Mouse (Mus musculus): ENCODE data around the gene Cfap36.
A peak's percentile ranks its signal among the peaks of the same experiment; 100 is the strongest.

Cfap36 gene

GRCm38 (mm10) chr11:29180657-29181056 lies 66.6 kb downstream of the Cfap36 start:
- peak; percentile 25 for DNase-seq (ENCODE audit: low read depth, low spot score)

GRCm38 (mm10) chr11:29179319-29179718 lies 67.9 kb downstream of the Cfap36 start:
- DNase-seq (ENCODE audit: low read depth, low spot score), result no peak

- no peak for DNase-seq (ENCODE audit: low read depth, low spot score)
These were observed 73.3 kb downstream of the Cfap36 start for GRCm38 (mm10) chr11:29173706-29174436.

- DNase-seq (ENCODE audit: low read depth, low spot score), result peak; percentile 41
These were observed 74.0 kb downstream of the Cfap36 start for GRCm38 (mm10) chr11:29173125-29173631.

- peak; percentile 99 for DNase-seq (ENCODE audit: low read depth, low spot score)
These were observed 74.6 kb downstream of the Cfap36 start, which contains the start of gene Ppp4r3b for GRCm38 (mm10) chr11:29172563-29173124. TSS of gene Ppp4r3b (plus strand) at chr11:29172890.

GRCm38 (mm10) chr11:29171959-29172391 lies 75.2 kb downstream of the Cfap36 start:
- DNase-seq (ENCODE audit: low read depth, low spot score), result peak; percentile 57
